Mouse (Mus musculus): ENCODE measurements at regions not wholly inside any gene's neighbourhood (a gene's known extent, or its start where the extent isn't known, plus 50 kb on each side); places are given as distances from the start of the nearest gene placed in this dataset.

GRCm38 (mm10) chr15:96772701-96773100, 73.2 kb upstream of the Slc38a2 start:
- DNase-seq (ENCODE audit: low spot score), result no peak

GRCm38 (mm10) chr15:96770786-96771185, 71.3 kb upstream of the Slc38a2 start:
- no peak for DNase-seq (ENCODE audit: low spot score)

GRCm38 (mm10) chr15:96770299-96770698, 70.8 kb upstream of the Slc38a2 start:
- no peak for DNase-seq (ENCODE audit: low spot score)

- DNase-seq (ENCODE audit: low spot score), result no peak
Measured at GRCm38 (mm10) chr15:96769751-96770150, 70.2 kb upstream of the Slc38a2 start.

- no peak for DNase-seq (ENCODE audit: low spot score)
Measured at GRCm38 (mm10) chr15:96768301-96768993, 68.9 kb upstream of the Slc38a2 start.

- DNase-seq (ENCODE audit: low spot score), result no peak
Measured at GRCm38 (mm10) chr15:96767188-96767587, 67.7 kb upstream of the Slc38a2 start.

- DNase-seq (ENCODE audit: low spot score), result no peak
Measured at GRCm38 (mm10) chr15:96766238-96766637, 66.7 kb upstream of the Slc38a2 start.

GRCm38 (mm10) chr15:96763611-96764010, 64.1 kb upstream of the Slc38a2 start:
- no peak for DNase-seq (ENCODE audit: low spot score)

GRCm38 (mm10) chr15:96759078-96759995, 59.8 kb upstream of the Slc38a2 start:
- DNase-seq (ENCODE audit: low spot score), result no peak

GRCm38 (mm10) chr15:96757446-96758198, 58.1 kb upstream of the Slc38a2 start:
- no peak for DNase-seq (ENCODE audit: low spot score)

GRCm38 (mm10) chr15:96756456-96756855, 56.9 kb upstream of the Slc38a2 start:
- DNase-seq (ENCODE audit: low spot score), result no peak

- no peak for DNase-seq (ENCODE audit: low spot score)
Measured at GRCm38 (mm10) chr15:96755951-96756350, 56.4 kb upstream of the Slc38a2 start.

GRCm38 (mm10) chr15:96755322-96755942, 55.9 kb upstream of the Slc38a2 start:
- DNase-seq (ENCODE audit: low spot score), result no peak

GRCm38 (mm10) chr15:96754079-96754478, 54.5 kb upstream of the Slc38a2 start:
- DNase-seq (ENCODE audit: low spot score), result no peak

- DNase-seq (ENCODE audit: low spot score), result no peak
Measured at GRCm38 (mm10) chr15:96752719-96753118, 53.2 kb upstream of the Slc38a2 start.

- DNase-seq (ENCODE audit: low spot score), result no peak
Measured at GRCm38 (mm10) chr15:96752062-96752358, 52.5 kb upstream of the Slc38a2 start.

GRCm38 (mm10) chr15:96751243-96752061, 51.9 kb upstream of the Slc38a2 start:
- no peak for DNase-seq (ENCODE audit: low spot score)

- DNase-seq (ENCODE audit: low spot score), result no peak
Measured at GRCm38 (mm10) chr15:96749534-96750256, 50.2 kb upstream of the Slc38a2 start.

All from urinary bladder, adult 2 months (tissue).